Mouse (Mus musculus): ENCODE measurements around the gene Wasl. TPM values are rescaled to one million over a fixed set of nuclear protein-coding genes. Genes with fewer than 3 reads are reported as not detected.

Gene Wasl
- polyA plus RNA-seq, 1 experiment from 2014 or later = 27.9 TPM

DNA sequence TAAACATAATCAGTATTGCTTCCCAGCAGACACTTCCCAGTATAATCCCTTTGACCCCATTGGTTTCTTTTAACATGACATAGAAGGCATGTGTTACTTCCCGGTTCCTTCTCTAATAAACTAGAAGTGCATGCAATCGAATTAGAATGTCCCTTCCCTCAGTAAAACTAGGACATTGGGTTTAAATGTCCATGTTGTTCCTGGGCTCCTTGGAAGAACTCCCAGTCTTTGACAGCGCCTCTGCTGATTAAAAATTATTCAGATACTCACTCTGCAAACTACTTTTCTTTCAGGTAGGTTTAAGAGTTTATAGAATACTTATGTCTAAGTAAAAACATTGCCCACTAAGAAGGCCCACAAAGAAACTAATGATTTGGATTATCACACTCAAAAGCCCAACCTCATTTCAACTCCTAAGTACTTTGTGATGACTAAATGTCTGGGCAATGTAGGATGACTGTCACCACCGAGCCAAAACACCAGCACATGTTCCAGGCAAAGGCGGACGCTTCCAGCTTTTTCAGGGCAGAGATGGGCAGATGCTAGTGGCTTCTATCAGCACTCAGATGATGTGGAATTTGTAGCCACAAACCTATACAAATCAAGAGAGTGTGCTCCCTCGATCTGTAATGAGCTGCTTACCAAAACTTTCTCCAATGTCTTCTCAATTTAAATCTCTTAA is 52.6 kb downstream of the Wasl start:
- no peak for ATAC-seq
- 82% methylated on average over 7 of the region's 7 CpGs for WGBS (ENCODE audit: insufficient replicate concordance)
- H3K9ac ChIP-seq = no peak overlapping the region

DNA sequence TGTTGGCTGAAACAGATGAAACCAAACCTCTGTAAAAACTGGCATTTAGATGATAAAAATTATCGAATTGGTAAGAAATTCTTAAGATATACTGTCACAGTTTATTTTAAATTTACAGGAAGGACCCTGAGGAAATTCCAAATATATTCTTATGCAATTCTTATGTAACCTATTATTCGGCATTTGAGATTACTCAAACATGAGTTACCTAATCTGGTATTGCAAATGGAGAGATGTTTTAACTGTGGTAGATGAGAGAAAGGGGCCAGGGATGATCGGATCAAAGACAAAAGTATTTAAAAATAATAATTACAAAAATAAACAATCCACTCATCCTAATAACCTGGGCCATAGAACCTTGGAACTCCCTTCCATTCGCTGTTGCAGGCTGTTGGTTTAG is 54.5 kb downstream of the Wasl start:
- ATAC-seq = no peak
- no peaks in the 10 kb centered on the region for H3K27me3 ChIP-seq (replicated peaks)
- no peak overlapping the region for H3K4me2 ChIP-seq
- WGBS (ENCODE audit: insufficient replicate concordance) = 81% methylated on average over 4 of the region's 4 CpGs
- H3K36me3 ChIP-seq = peaks cover 25% of the 10 kb centered on the region
- no peak overlapping the region for H3K4me3 ChIP-seq
- H3K4me1 ChIP-seq = no peaks in the 10 kb centered on the region
- no peak overlapping the region for H3K27ac ChIP-seq
- H3K9me3 ChIP-seq (replicated peaks) = no peaks in the 10 kb centered on the region
- no peak overlapping the region for H3K9ac ChIP-seq

More for the DNA sequence above, 52.6 kb downstream of the Wasl start:
- peaks cover 40% of the 10 kb centered on the region for H3K36me3 ChIP-seq
- H3K4me1 ChIP-seq = no peaks in the 10 kb centered on the region
- no peaks in the 10 kb centered on the region for H3K9me3 ChIP-seq (replicated peaks)
- no peak overlapping the region for H3K4me2 ChIP-seq
- H3K27ac ChIP-seq = no peak overlapping the region
- no peak overlapping the region for H3K4me3 ChIP-seq
- no peaks in the 10 kb centered on the region for H3K27me3 ChIP-seq (replicated peaks)

DNA sequence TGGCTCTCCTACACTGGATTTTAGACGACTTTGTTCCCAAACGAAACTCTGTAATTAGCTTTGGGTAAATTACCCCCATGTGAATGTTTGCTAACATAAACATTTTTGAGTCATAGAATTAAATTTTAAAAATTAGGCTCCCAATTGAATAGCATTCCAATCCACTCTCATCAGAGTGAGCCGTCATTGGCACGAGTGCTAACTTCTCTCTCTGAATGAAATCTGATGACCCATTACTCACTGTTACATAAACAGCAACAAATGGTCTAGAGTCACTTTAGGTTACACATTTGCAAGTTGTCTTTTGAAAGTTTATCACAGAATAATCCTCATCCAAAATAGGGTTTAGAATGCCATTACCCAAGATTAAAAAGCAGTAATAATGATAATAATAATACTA is 55.3 kb downstream of the Wasl start:
- WGBS (ENCODE audit: insufficient replicate concordance) = 66% methylated on average over 4 of the region's 4 CpGs
- no peak for ATAC-seq
- H3K9ac ChIP-seq = no peak overlapping the region
- no peak overlapping the region for H3K4me2 ChIP-seq
- H3K27ac ChIP-seq = no peak overlapping the region
- H3K4me1 ChIP-seq = no peaks in the 10 kb centered on the region
- peaks cover 17% of the 10 kb centered on the region for H3K36me3 ChIP-seq
- no peaks in the 10 kb centered on the region for H3K27me3 ChIP-seq (replicated peaks)
- H3K4me3 ChIP-seq = no peak overlapping the region
- H3K9me3 ChIP-seq (replicated peaks) = no peaks in the 10 kb centered on the region

DNA sequence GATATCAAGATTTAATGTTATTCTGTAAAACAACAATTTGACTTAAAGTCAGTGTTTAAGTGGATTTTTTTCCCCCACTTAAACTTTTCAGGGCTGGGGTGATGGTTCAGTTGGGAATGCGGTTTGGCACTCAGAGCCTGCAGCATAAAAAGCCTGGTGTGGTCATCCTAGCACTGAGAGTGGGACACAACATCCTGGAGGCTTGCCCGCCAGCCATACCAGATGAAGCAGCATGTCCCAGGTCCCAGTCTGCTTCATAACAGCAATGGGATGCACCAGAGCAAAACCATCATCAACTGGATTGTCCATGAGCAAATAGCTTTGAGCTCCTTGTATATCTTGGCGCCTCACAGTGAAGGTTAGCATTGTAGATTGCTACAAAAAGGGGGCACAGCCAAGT is 56.1 kb downstream of the Wasl start:
- H3K27ac ChIP-seq = no peak overlapping the region
- H3K4me1 ChIP-seq = no peaks in the 10 kb centered on the region
- 78% methylated on average over 3 of the region's 3 CpGs for WGBS (ENCODE audit: insufficient replicate concordance)
- no peaks in the 10 kb centered on the region for H3K9me3 ChIP-seq (replicated peaks)
- H3K4me3 ChIP-seq = no peak overlapping the region
- H3K36me3 ChIP-seq = peaks cover 10% of the 10 kb centered on the region
- H3K4me2 ChIP-seq = no peak overlapping the region
- no peak for ATAC-seq
- no peaks in the 10 kb centered on the region for H3K27me3 ChIP-seq (replicated peaks)
- H3K9ac ChIP-seq = no peak overlapping the region

DNA sequence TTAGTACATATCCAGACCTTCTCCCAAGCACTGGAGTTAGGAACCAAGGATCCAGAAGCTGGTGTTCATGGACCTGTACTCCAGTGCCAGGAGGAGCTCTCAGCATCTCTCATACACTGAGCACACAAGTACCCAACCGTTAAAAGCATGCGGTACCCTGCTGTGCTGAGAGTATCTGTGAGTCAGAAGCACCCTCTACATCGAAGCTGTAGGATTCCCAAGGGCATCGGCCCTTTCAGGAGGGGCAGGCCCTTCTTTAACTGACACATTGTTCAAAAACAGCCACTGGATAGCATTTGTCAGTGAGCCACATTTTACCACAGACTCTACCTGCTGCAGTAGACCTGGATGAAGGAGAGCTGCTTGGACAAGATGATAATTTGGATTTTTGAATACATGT is 56.7 kb downstream of the Wasl start:
- H3K9ac ChIP-seq = no peak overlapping the region
- no peak for ATAC-seq
- WGBS (ENCODE audit: insufficient replicate concordance) = 80% methylated on average over 4 of the region's 4 CpGs

DNA sequence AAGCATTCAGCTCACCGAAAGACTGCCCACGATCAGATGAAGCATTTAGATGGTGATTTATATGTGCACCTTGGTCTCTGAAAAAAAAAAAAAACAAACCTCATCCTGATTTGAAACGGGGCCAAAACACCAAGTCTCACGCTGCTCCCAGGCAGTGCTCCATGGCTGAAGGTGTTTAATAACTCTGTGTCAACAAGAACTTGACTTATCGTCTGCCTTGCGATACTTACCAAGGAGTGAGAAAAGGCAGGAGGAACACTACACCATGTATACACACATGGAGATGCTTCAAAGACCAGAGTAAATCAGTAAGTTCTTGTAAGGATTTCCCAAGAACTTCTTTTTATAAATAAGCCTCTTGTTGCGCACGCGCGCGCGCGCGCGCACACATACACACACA is 57.3 kb downstream of the Wasl start:
- H3K27ac ChIP-seq = no peak overlapping the region
- peaks cover 2% of the 10 kb centered on the region; the same call in 1 of the 2 replicates for H3K36me3 ChIP-seq
- H3K9me3 ChIP-seq (replicated peaks) = no peaks in the 10 kb centered on the region
- no peak overlapping the region for H3K9ac ChIP-seq
- H3K4me1 ChIP-seq = no peaks in the 10 kb centered on the region
- H3K4me3 ChIP-seq = no peak overlapping the region
- WGBS (ENCODE audit: insufficient replicate concordance) = 90% methylated on average over 15 of the region's 15 CpGs
- H3K4me2 ChIP-seq = no peak overlapping the region
- H3K27me3 ChIP-seq (replicated peaks) = no peaks in the 10 kb centered on the region
- no peak for ATAC-seq

More for the DNA sequence above, 56.7 kb downstream of the Wasl start:
- peaks cover 6% of the 10 kb centered on the region for H3K36me3 ChIP-seq
- H3K9me3 ChIP-seq (replicated peaks) = no peaks in the 10 kb centered on the region
- no peaks in the 10 kb centered on the region for H3K27me3 ChIP-seq (replicated peaks)
- H3K4me2 ChIP-seq = no peak overlapping the region
- no peaks in the 10 kb centered on the region for H3K4me1 ChIP-seq
- H3K4me3 ChIP-seq = no peak overlapping the region
- H3K27ac ChIP-seq = no peak overlapping the region

DNA sequence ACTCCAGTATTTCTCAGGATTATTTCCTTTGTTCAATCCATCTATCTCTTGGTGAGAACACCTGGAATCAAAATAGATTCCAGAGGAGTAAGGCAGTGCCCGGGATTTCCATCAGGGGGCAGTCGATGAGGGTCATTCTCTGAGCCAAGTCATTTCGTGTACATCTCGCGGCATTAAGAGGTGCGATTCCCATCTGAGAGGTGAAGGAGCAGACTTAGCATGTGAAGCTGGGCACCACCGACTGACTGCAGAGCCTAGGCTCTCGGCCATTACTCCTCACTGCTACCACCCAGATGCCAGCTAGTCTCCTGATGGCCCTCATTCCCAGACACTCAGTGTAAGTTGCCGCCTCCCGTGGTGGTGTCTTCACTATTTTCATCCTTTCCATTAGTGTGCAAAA is 58.3 kb downstream of the Wasl start:
- 63% methylated on average over 10 of the region's 10 CpGs for WGBS (ENCODE audit: insufficient replicate concordance)
- no peak overlapping the region for H3K4me2 ChIP-seq
- no peaks in the 10 kb centered on the region for H3K36me3 ChIP-seq

DNA sequence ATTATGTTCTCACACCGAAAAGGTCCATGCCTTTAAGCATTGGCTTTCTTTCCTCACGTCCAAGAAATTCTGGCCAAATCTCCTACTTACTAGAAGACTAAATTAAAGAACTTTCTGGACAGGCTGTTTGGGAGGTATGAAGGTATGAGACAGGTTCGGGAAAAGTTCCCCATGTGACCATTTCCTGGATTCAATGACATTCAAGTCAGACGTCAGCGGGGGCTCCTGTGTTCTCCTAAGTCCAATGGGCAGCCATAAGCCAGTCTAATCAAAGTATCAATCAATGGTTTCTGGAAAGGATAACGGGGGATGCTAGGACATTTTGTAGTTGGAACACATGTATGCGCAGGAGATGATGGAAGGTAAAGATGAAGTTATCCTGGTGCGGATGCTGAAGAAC is 59.2 kb downstream of the Wasl start:
- no peaks in the 10 kb centered on the region for H3K36me3 ChIP-seq
- WGBS (ENCODE audit: insufficient replicate concordance) = 78% methylated on average over 8 of the region's 8 CpGs
- no peak overlapping the region for H3K27ac ChIP-seq
- ATAC-seq = no peak
- H3K27me3 ChIP-seq (replicated peaks) = no peaks in the 10 kb centered on the region
- 0 out of 2 replicates have a peak, but pooled peaks cover 3% of the 10 kb centered on the region for H3K4me1 ChIP-seq
- H3K9ac ChIP-seq = no peak overlapping the region
- no peak overlapping the region for H3K4me2 ChIP-seq
- no peak overlapping the region for H3K4me3 ChIP-seq
- no peaks in the 10 kb centered on the region for H3K9me3 ChIP-seq (replicated peaks)

More for the DNA sequence above, 58.3 kb downstream of the Wasl start:
- Histone ChIP-seq H3K9me3 (replicated peaks) (no peaks in the 10 kb centered on the region), H3K27me3 (replicated peaks) (no peaks in the 10 kb centered on the region), H3K4me1 (0 out of 2 replicates have a peak, but pooled peaks cover 2% of the 10 kb centered on the region), H3K9ac (no peak overlapping the region), H3K4me3 (no peak overlapping the region), H3K27ac (no peak overlapping the region)
- no peak for ATAC-seq

DNA sequence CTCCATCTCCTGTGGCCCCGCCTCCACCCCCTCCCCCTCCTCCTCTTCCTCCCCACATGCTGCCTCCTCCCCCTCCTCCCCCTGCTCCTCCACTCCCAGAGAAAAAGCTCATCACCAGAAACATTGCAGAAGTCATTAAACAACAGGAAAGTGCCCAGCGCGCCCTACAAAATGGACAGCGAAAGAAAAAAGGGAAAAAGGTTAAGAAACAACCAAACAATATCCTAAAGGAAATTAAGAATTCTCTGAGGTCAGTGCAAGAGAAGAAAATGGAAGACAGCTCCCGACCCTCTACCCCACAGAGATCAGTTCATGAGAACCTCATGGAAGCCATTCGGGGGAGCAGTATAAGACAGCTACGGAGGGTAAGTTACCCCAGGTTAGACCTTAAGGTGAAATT is 60.5 kb downstream of the Wasl start:
- Histone ChIP-seq H3K4me1 (peaks cover 6% of the 10 kb centered on the region; the same call in 1 of the 2 replicates), H3K9me3 (replicated peaks) (no peaks in the 10 kb centered on the region), H3K9ac (no peak overlapping the region), H3K4me3 (no peak overlapping the region), H3K27ac (no peak overlapping the region), H3K27me3 (replicated peaks) (no peaks in the 10 kb centered on the region), H3K4me2 (no peak overlapping the region), H3K36me3 (no peaks in the 10 kb centered on the region)
- 85% methylated on average over 6 of the region's 7 CpGs for WGBS (ENCODE audit: insufficient replicate concordance)
- ATAC-seq = no peak

DNA sequence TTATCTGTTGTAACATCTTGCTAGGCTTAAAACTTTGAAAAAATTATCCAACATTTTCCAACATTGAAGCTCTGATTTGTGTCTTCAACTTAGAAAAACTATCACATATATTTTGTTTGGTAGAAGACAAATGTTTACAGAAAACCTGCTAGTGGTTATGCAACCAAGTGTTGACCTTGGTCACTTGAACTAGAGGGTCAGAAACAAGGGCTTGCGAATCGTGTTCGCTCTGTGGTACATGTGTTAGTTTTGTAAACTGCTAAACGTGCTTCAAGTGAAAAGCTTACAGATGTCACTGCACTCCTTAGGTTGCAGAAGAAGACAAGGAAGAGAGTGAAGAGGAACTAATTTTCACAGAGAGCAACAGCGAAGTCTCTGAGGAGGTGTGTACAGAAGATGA is 61.8 kb downstream of the Wasl start:
- Histone ChIP-seq H3K36me3 (no peaks in the 10 kb centered on the region), H3K4me1 (peaks cover 6% of the 10 kb centered on the region; the same call in 1 of the 2 replicates), H3K27ac (no peak overlapping the region), H3K9ac (no peak overlapping the region), H3K9me3 (replicated peaks) (no peaks in the 10 kb centered on the region), H3K4me3 (no peak overlapping the region), H3K27me3 (replicated peaks) (no peaks in the 10 kb centered on the region), H3K4me2 (no peak overlapping the region)
- 60% methylated on average over 5 of the region's 5 CpGs for WGBS (ENCODE audit: insufficient replicate concordance)
- no peak for ATAC-seq

DNA sequence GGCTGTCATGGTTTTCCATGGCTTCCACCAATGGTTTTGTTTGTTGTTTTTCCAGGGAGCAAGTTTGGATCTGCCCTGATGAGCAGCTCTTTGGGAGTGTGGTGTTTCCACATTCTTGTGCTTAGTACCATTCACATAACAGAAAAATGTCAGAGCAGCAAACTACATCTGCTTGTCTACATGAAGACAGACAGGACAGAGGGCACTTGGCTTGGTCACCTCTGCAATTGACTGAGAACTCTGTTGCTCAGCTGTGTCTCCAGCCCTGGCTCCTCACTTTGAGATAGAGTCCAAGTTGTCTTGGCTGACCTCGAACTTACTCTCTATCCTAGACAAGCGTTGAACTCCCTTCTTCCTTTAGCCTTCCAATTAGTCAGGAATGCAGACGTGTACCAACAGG is 62.5 kb downstream of the Wasl start:
- 67% methylated on average over 3 of the region's 3 CpGs for WGBS (ENCODE audit: insufficient replicate concordance)
- Histone ChIP-seq H3K4me3 (no peak overlapping the region), H3K36me3 (no peaks in the 10 kb centered on the region)

DNA sequence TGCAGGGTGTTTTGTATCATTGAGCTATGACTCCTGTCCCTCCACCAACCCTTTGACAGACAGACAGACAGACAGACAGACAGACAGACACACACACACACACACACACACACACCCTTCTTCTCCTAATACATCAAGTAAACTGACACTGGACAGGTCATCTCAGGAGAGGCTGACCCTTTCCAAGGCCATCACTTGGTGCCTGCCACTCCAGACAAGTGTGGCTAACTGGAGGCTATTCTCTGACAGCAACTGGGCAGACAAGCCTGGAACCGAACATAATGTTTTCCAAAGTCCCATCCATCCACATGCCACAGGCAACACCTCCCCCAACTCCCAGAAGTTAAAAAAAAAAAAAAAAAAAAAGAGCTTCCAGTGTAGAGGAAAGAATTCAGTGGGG is 63.1 kb downstream of the Wasl start:
- H3K4me1 ChIP-seq = peaks cover 6% of the 10 kb centered on the region; the same call in 1 of the 2 replicates
- no peaks in the 10 kb centered on the region for H3K36me3 ChIP-seq
- H3K9ac ChIP-seq = no peak overlapping the region
- no peaks in the 10 kb centered on the region for H3K9me3 ChIP-seq (replicated peaks)
- H3K4me2 ChIP-seq = no peak overlapping the region
- H3K4me3 ChIP-seq = no peak overlapping the region
- H3K27ac ChIP-seq = no peak overlapping the region
- H3K27me3 ChIP-seq (replicated peaks) = no peaks in the 10 kb centered on the region
- 48% methylated on average over 1 of the region's 1 CpGs for WGBS (ENCODE audit: insufficient replicate concordance)
- no peak for ATAC-seq

More for the DNA sequence above, 62.5 kb downstream of the Wasl start:
- Histone ChIP-seq H3K4me2 (no peak overlapping the region), H3K9ac (no peak overlapping the region), H3K27me3 (replicated peaks) (no peaks in the 10 kb centered on the region), H3K4me1 (peaks cover 6% of the 10 kb centered on the region; the same call in 1 of the 2 replicates), H3K27ac (no peak overlapping the region), H3K9me3 (replicated peaks) (no peaks in the 10 kb centered on the region)
- ATAC-seq = no peak

DNA sequence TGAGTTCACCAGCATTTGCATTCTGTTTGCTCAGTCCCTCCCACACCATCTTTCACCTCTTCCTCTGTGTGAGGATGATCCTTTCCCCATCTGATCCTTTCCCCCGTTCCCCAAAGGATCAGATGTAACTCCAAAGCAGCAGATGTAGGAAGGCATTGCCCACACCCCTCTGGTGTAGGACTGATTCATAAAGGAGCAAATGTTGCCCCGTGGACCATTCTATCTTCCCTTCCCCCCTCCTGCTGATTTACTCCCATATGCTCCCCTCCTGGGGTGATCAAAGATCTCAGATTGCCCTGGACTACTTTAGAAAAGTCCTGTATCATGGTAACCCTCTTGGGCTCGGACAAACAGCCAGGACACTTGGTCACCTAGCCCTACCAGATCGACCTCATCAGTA is 64.1 kb downstream of the Wasl start:
- no peak overlapping the region for H3K9ac ChIP-seq
- no peak overlapping the region for H3K27ac ChIP-seq
- no peak for ATAC-seq
- no peaks in the 10 kb centered on the region for H3K27me3 ChIP-seq (replicated peaks)
- WGBS (ENCODE audit: insufficient replicate concordance) = 61% methylated on average over 4 of the region's 4 CpGs
- H3K4me2 ChIP-seq = no peak overlapping the region
- no peak overlapping the region for H3K4me3 ChIP-seq
- no peaks in the 10 kb centered on the region for H3K9me3 ChIP-seq (replicated peaks)
- H3K36me3 ChIP-seq = no peaks in the 10 kb centered on the region
- peaks cover 6% of the 10 kb centered on the region; the same call in 1 of the 2 replicates for H3K4me1 ChIP-seq

Data from liver, embryonic 12.5 days (tissue).